Mouse (Mus musculus): ENCODE measurements at regions not wholly inside any gene's neighbourhood (a gene's known extent, or its start where the extent isn't known, plus 50 kb on each side); places are given as distances from the start of the nearest gene placed in this dataset.

DNA sequence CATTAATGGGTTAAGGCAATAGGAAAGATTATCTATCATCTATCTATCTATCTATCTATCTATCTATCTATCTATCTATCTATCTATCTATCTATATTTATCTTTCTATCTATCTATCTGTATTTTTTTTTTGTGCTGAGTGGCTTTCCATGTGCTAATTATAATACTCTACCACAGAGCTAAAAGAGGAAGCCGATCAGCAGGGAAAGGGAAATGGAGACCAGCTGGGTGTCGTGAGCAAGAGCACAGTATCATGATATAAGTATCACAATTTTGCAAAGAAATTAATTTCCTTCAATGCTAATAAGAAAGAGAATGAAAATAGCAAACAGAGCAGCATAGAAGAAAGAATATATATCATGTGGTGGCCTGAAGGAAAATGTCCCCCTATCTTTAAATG is 69.6 kb downstream of the Cldn1 start:
- no peak for DNase-seq (ENCODE audit: low read depth, low spot score)

- DNase-seq (ENCODE audit: low read depth, low spot score): no peak
These were observed 79.9 kb downstream of the Cldn1 start for GRCm38 (mm10) chr16:26291692-26292091.

- no peak for DNase-seq (ENCODE audit: low read depth, low spot score)
These were observed 86.0 kb downstream of the Cldn1 start for GRCm38 (mm10) chr16:26285627-26286026.

DNA sequence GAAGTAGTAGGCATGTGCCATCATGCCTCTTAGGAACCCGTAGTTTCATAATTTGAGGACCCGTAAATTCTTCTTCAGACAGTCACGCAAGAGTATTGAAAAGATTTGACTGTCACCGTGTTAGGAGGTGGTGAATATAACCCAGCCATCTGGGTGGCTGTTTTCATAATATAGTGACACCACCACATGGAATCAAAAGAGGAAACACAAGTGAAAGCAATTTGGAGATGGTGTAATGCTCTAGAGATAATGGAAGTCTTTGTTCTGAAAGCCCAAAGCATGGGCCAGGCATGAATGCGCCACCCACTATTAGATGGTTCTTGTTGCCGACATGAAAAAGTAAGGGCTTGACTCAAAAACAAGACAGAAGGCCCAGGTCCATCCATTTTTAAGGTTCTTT is 86.9 kb downstream of the Cldn1 start:
- DNase-seq (ENCODE audit: low read depth, low spot score): no peak

DNA sequence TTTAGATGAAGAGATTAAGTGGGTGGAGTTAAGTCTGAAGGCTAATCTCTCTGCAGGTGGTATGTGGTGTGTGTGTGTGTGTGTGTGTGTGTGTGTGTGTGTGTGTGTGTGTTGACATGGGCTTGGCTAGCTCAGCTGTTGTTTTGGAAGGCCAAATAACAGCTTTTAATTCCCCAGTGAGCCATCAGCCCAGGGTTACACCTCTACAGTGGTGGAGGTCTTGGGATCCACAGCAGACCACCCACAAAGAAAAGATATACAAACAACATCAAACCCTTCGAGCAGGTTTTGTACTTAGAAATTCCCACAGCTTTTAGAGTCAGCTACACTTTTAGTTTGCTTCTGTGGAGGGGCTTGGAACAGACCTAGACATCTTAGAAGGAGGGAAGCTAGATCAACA is 89.2 kb downstream of the Cldn1 start:
- no peak for DNase-seq (ENCODE audit: low read depth, low spot score)

DNA sequence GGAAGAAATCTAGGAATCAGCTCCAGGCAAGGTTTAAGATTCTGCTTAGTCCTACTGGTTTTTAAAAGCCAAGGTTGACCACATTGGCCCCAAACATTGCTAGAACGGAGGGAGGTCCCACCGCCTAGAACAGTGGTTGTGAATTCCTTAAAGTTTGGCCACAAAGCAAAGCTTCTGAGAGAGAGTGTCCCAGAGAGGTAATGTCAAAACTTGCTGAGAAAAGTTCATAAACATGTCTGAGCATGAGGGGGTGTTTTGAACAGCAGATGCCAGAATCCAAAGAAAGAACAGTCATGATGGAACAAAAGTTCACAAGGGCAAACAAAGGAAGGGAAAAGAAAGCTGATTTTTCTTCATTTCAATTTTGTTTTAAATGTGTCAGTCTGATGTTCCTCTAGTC is 90.1 kb downstream of the Cldn1 start:
- DNase-seq (ENCODE audit: low read depth, low spot score): no peak

DNA sequence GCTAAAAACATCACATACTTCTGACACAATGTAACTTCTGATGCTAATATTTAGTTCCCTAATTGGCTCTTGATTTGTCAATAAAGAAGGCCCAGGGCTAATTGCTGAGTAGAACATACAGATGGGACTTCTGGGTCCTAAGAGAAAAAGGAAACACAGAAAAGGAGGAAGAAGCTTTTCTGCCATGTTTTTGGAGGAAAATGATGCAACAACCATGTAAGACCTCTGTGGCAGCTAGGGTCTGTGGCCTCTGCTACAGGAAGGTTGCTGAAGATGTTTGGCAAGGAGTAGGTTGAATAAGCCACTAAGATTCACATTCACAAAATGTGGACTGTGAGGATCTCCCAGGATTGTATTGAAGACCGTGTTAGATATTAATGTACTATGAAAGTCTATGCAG is 94.9 kb downstream of the Cldn1 start:
- no peak for DNase-seq (ENCODE audit: low read depth, low spot score)

- DNase-seq (ENCODE audit: low read depth, low spot score): no peak
These were observed 118.8 kb downstream of the Cldn1 start for GRCm38 (mm10) chr16:26252824-26253223.

DNA sequence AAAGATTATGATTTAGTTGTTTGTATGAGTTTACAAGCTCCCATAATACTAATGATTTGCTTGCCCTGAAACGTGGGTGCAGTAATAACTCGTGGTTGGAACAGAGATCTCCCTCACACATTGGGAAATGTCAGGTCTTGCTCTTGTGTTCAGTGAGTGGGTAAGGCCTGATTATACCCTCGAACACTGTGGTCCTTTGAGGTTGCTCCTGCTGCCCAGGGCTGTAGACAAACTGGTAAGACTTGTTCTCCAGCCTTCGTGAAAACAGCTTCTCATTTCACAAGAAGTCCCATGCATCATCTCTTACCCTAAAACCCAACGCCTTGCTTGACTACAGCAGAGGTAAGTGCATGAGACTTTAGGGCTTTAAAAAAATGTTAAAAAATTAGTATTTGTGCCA is 119.9 kb downstream of the Cldn1 start:
- no peak for DNase-seq (ENCODE audit: low read depth, low spot score)

DNA sequence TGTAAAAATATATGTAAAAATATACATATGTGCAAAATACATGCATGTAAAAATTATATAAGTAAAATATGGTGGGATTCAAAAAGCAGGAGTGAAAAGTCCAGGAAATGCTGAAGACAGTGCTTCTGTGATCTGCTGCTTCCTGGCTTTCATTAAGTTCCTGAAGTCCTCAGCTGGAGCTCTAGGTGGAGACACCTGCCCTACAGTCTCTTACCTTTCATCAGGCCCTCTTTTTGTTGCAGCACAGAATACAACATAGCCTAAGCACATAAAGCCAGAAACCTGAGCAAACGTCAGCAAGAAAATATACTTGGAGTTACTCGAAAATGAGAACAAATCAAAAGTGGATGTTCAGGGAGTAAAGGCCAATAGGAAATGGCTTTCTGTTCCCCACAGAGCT is 120.6 kb downstream of the Cldn1 start:
- DNase-seq (ENCODE audit: low read depth, low spot score): no peak

DNA sequence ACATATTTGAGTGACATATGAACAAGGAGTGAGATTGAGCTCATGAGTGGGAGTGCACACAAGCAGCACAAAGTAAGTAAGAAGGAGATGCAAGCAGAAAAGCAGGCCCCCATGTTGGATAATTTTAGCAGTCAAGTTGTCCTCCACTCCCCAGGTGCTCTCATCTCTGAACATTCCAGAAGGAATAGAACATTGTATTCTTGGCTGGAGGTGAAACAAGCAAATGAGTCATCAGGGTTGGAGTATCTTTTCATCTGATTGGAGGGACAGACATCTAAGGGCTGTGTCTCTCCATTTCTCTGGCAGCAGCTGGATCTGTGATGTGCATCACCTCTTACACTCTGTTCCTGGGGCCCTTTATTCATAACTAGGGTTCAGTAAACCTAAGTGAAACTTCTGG is 122.7 kb downstream of the Cldn1 start:
- no peak for DNase-seq (ENCODE audit: low read depth, low spot score)

DNA sequence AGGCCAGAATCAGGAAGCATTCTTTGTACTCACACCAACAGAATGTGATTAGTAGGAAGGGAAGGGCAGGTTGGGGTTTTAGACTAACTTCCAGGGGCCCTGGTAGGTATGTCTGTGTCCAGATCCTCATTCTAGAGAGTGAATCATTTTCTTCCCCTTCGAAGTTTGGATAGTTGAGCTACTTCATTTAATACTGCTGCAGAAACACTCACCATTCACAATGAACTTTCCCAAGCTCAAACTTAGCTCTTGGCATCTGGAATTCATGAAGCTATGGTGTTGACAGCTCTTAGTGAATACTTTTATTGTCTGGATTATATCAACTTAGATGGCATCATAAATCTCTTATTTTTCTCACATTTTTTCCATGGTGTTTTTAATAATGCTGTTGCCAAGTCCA is 123.7 kb downstream of the Cldn1 start:
- no peak for DNase-seq (ENCODE audit: low read depth, low spot score)

GRCm38 (mm10) chr16:26235239-26235638 is 129.7 kb upstream of the P3h2 start:
- DNase-seq (ENCODE audit: low read depth, low spot score): no peak

GRCm38 (mm10) chr16:26234113-26234512 is 128.5 kb upstream of the P3h2 start:
- DNase-seq (ENCODE audit: low read depth, low spot score): peak; percentile 76

DNA sequence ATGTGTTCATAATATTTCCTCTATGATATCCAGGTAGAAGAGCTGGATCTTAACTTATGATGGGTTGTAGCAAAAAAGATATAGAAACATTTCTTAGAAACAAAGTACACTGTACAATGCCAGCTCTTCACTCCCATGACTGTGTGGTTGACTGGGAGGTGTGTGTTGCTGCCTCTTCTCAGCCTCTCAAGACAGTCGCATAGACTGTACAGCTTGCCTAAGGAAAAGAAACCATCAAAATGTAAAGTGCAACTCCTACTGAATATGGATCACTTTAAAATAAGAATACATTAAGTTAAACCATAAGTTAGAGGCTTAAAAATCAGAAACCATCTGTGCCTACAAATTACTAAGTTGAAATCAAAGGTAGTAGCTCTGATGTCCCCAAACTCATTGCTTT is 125.5 kb upstream of the P3h2 start:
- DNase-seq (ENCODE audit: low read depth, low spot score): no peak

DNA sequence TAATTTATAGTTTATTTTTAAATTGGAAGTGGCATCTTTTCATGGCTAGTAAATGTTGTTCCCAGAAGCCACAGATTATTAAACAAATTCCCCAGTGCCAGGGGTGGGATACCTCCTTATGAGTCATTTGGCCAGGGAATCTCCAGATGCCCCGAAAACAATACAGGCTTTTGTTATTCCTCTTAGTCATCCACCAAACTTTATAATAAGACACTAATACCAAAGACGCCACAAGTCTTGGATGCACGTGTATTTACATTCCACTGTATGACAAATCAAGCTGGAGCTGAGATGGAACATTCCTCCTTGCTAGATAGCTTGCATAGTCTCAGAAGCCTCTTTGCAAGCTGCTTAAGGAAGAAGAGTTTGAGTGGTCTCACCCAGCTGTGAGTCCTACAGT is 105.8 kb upstream of the P3h2 start:
- DNase-seq (ENCODE audit: low read depth, low spot score): no peak

- DNase-seq (ENCODE audit: low read depth, low spot score): peak; percentile 27
These were observed 93.5 kb upstream of the P3h2 start for GRCm38 (mm10) chr16:26199125-26199524.

DNA sequence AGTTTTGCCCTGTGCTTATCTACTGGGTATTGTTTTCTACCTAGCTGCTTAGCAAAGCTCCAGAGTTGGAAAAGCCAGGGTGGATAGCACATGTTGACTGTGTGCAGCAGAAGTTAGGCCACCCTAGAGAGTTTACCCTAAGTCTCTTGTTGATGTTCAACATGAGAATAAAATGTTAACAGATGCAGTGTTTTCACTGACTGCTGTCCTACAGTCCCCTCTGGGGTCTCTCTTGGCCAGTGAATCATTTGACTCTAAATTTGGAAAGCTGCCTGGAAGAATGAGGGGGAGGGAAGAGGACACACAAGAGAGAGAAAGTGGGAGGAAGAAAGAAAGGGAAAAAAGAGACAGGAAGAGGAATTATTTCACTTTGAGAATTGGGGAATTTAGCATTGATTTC is 90.8 kb upstream of the P3h2 start:
- DNase-seq (ENCODE audit: low read depth, low spot score): no peak

GRCm38 (mm10) chr16:26185288-26186281 is 80.0 kb upstream of the P3h2 start:
- no peak for DNase-seq (ENCODE audit: low read depth, low spot score)

DNA sequence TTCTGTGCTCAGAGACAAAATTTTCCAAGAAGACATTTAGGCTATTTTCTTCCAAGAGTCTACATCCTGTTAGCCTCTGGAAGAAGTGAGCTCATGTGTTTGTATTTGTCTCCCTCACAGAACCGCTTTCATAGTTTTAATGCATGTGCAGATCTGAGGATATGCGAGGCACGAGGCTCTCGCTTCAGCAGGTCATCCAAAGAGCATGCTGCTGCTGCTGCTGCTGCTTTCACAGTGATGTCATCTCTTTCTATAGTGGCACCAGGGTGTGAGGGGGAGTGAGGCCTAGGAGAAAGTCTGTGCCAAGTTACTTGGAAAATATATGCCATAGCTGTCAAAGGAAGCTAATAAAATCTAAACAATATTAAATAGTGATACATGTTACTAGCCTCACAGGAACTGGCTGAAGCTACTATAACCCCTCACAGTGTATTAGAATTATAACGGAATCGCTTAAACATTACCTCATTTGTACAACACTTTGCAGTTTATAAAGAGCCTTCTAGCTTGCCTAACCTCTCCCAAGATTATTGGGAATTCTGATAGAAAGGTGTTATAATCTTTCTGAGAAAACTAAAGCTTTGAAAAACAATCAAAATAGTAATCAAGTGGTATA is 79.2 kb upstream of the P3h2 start:
- DNase-seq (ENCODE audit: low read depth, low spot score): no peak

DNA sequence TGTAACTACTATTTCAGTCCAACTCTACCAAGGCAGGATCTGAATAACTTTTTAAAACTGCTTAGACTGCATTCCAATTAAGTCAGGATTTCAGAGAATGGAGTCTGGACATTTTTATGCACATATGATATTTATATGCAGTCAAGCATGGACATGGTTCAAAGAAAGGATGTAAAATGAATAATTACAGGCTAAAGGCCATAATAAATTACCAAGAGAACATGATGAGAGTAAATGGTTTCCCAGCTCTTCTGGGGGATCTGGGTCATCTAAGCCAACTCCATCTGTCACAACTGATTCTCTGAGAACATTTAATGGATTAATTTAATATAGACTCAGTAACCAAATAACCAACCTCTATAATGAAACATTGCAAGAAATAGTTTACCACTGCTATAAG is 77.9 kb upstream of the P3h2 start:
- no peak for DNase-seq (ENCODE audit: low read depth, low spot score)

DNA sequence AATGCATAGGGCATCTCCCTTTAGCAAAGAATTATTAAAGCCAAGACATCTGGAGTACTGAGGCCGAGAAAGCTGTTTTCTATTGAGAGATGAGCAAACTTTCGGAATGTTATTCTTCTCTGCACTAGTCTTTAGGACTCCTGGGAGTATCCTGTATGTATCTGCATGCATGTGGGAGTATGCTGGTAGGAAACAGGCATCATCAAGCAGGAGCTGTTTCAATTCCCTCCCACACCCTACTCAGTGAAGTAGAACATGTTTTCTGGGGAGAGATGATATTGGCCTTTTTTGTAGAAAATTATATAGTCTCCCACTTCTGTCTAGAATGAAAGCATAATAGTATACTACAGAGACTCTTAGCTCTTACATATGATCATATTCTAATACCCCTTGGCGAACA is 76.1 kb upstream of the P3h2 start:
- no peak for DNase-seq (ENCODE audit: low read depth, low spot score)

DNA sequence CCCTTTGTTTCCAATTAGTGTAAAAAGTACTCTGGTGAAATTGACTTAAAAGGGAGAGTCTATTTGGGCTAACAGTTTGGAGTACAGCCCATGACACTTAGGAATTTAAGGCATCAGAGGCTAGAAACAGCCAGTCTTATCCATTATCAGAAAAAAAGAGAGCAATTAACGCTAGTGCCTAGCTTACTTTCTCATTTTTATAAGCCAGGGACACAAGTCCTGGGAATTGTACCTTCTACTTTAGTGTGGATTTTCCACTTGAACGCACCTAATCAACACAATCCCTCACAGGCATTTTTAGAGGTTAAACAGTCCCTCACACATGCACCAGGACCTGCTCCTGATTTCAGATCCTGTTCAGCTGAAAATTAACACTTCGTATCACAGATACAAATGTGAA is 65.9 kb upstream of the P3h2 start:
- DNase-seq (ENCODE audit: low read depth, low spot score): no peak
